18 mouse cellular contexts compared by ENCODE assay signal in genomic region chr16:62852464-62853252, GRCm38 (mm10). TPM values are rescaled to one million over a fixed set of nuclear protein-coding genes. Genes with fewer than 3 reads are reported as not detected.
DNase-seq lines count a peak whose midpoint lies in the region; ATAC-seq and TF ChIP-seq lines count a peak whose summit lies in the region.
"Had no signal": no experiment of that assay in that cellular context is flagged by ENCODE, and none has a peak within 500 bp of the region (broad histone marks: within the 10 kb centered on the region; RNA-seq: fewer than 3 reads in every experiment).

No protein-coding gene starts in this region.

- no peak overlapping the region for H3K4me2 ChIP-seq in intestine, postnatal 0 days (replicated peaks; ENCODE audit: low read depth)
- H3K4me2 ChIP-seq in intestine, embryonic 16.5 days (ENCODE audit: low read depth, low read length): no peak overlapping the region
- no peak overlapping the region for H3K4me2 ChIP-seq in embryonic facial prominence, embryonic 11.5 days (ENCODE audit: low read depth, low read length)
- H3K4me2 ChIP-seq: hindbrain, embryonic 13.5 days; neural tube, embryonic 15.5 days had no signal

- H3K4me1 ChIP-seq in intestine, postnatal 0 days (replicated peaks; ENCODE audit: control insufficient read depth, insufficient read depth, low read length): 0 out of 2 replicates have a peak, but pooled peaks cover 6% of the 10 kb centered on the region
- H3K4me1 ChIP-seq in intestine, embryonic 16.5 days (ENCODE audit: control insufficient read depth, insufficient read depth, low read length): no peaks in the 10 kb centered on the region
- H3K4me1 ChIP-seq in embryonic facial prominence, embryonic 11.5 days (ENCODE audit: control insufficient read depth, insufficient read depth, low read length): no peaks in the 10 kb centered on the region
- H3K4me1 ChIP-seq: heart, embryonic 15.5 days had no signal

- peak; percentile 18; the same call in 1 of the 2 replicates for TF ChIP-seq CTCF in intestine, postnatal 0 days (IDR thresholded peaks at IDR 0.05; ENCODE audit: low read depth)

- H3K4me3 ChIP-seq in intestine, postnatal 0 days (ENCODE audit: low read depth, low read length): no peak overlapping the region
- H3K4me3 ChIP-seq in intestine, embryonic 16.5 days (ENCODE audit: low read length): no peak overlapping the region
- H3K4me3 ChIP-seq in embryonic facial prominence, embryonic 11.5 days (ENCODE audit: low read depth, low read length): no peak overlapping the region
- H3K4me3 ChIP-seq: heart, embryonic 15.5 days; hindbrain, embryonic 13.5 days; neural tube, embryonic 15.5 days had no signal

- DNase-seq in thymus, postnatal 4 days: peak; percentile 18
- DNase-seq in thymus, postnatal 10 days (ENCODE audit: low spot score in 2 of 2): no peak
- DNase-seq in embryonic facial prominence, embryonic 11.5 days (ENCODE audit: low spot score): peak; percentile 8
- DNase-seq in yolk sac, embryonic 10.5 days (ENCODE audit: low spot score): no peak
- no peak for DNase-seq in right cerebral cortex, adult 18-20 months
- DNase-seq: adrenal gland, postnatal 14 days; cerebellum, postnatal 10 days; kidney, postnatal 10 days; lung, adult 18-20 months had no signal

- 87% methylated on average over 3 of the region's 3 CpGs for WGBS in intestine, postnatal 0 days
- WGBS in intestine, embryonic 16.5 days: 87% methylated on average over 3 of the region's 3 CpGs
- WGBS in embryonic facial prominence, embryonic 11.5 days: 80% methylated on average over 3 of the region's 3 CpGs

- no peak for ATAC-seq in intestine, postnatal 0 days
- no peak for ATAC-seq in intestine, embryonic 16.5 days
- ATAC-seq in embryonic facial prominence, embryonic 11.5 days (replicated peaks; ENCODE audit: insufficient number of reproducible peaks, low FRiP score, low TSS enrichment, low read depth): no peak
- ATAC-seq: midbrain, embryonic 16.5 days had no signal

- no peak overlapping the region for H3K9ac ChIP-seq in intestine, postnatal 0 days (ENCODE audit: low read depth, low read length)
- H3K9ac ChIP-seq in intestine, embryonic 16.5 days (ENCODE audit: low read depth, low read length): no peak overlapping the region
- H3K9ac ChIP-seq in embryonic facial prominence, embryonic 11.5 days (replicated peaks; ENCODE audit: low read length): no peak overlapping the region
- H3K9ac ChIP-seq: heart, embryonic 15.5 days; hindbrain, embryonic 13.5 days; neural tube, embryonic 15.5 days had no signal

- H3K36me3 ChIP-seq in intestine, postnatal 0 days (ENCODE audit: control insufficient read depth, insufficient read depth): no peaks in the 10 kb centered on the region
- no peaks in the 10 kb centered on the region for H3K36me3 ChIP-seq in intestine, embryonic 16.5 days (ENCODE audit: control insufficient read depth, insufficient read depth, low read length)
- H3K36me3 ChIP-seq in embryonic facial prominence, embryonic 11.5 days (replicated peaks; ENCODE audit: control insufficient read depth, insufficient read depth, low read depth, low read length): no peaks in the 10 kb centered on the region
- H3K36me3 ChIP-seq: heart, embryonic 15.5 days; hindbrain, embryonic 13.5 days; neural tube, embryonic 15.5 days had no signal

- H3K27me3 ChIP-seq in intestine, postnatal 0 days (replicated peaks; ENCODE audit: control insufficient read depth, insufficient read depth, low read length): no peaks in the 10 kb centered on the region
- no peaks in the 10 kb centered on the region for H3K27me3 ChIP-seq in intestine, embryonic 16.5 days (replicated peaks; ENCODE audit: control insufficient read depth, insufficient read depth, low read length)
- H3K27me3 ChIP-seq in embryonic facial prominence, embryonic 11.5 days (ENCODE audit: control insufficient read depth, insufficient read depth, low read length): no peaks in the 10 kb centered on the region
- H3K27me3 ChIP-seq: heart, embryonic 15.5 days; neural tube, embryonic 15.5 days had no signal

- H3K27ac ChIP-seq in intestine, postnatal 0 days (ENCODE audit: low read depth, low read length): no peak overlapping the region
- H3K27ac ChIP-seq in intestine, embryonic 16.5 days (ENCODE audit: low read length): no peak overlapping the region
- H3K27ac ChIP-seq in embryonic facial prominence, embryonic 11.5 days (replicated peaks; ENCODE audit: low read depth, low read length): no peak overlapping the region
- H3K27ac ChIP-seq: hindbrain, embryonic 13.5 days; macrophage; neural tube, embryonic 15.5 days had no signal

- H3K9me3 ChIP-seq in intestine, postnatal 0 days (ENCODE audit: control insufficient read depth): no peaks in the 10 kb centered on the region
- H3K9me3 ChIP-seq in intestine, embryonic 16.5 days (ENCODE audit: control insufficient read depth, low read length): no peaks in the 10 kb centered on the region
- H3K9me3 ChIP-seq in embryonic facial prominence, embryonic 11.5 days (replicated peaks; ENCODE audit: control insufficient read depth, low read length): no peaks in the 10 kb centered on the region
- H3K9me3 ChIP-seq: heart, embryonic 15.5 days; hindbrain, embryonic 13.5 days; neural tube, embryonic 15.5 days had no signal

RNA-seq across cellular contexts. Expression of gene Pros1, which starts 1.4 kb away (rescaled TPM):
- 30.2 and 31.6 TPM in 2 replicates for polyA plus RNA-seq in intestine, postnatal 0 days (2015; fragmentation: Nextera tagmentation; extraction: Ambion mirVana)
- 28.9 and 30.2 TPM in 2 replicates for polyA plus RNA-seq in intestine, embryonic 16.5 days (2015; fragmentation: Nextera tagmentation; extraction: Ambion mirVana)
- 24.1 and 26.1 TPM in 2 replicates for polyA plus RNA-seq in embryonic facial prominence, embryonic 11.5 days (2014; fragmentation: Nextera tagmentation; extraction: Ambion mirVana)

RNA-seq across cellular contexts. Expression of gene Arl13b, which starts 5.8 kb away (rescaled TPM):
- 9.8 and 10.0 TPM in 2 replicates for polyA plus RNA-seq in intestine, postnatal 0 days (2015; fragmentation: Nextera tagmentation; extraction: Ambion mirVana)
- 11.4 and 11.8 TPM in 2 replicates for polyA plus RNA-seq in intestine, embryonic 16.5 days (2015; fragmentation: Nextera tagmentation; extraction: Ambion mirVana)
- polyA plus RNA-seq in embryonic facial prominence, embryonic 11.5 days (2014; fragmentation: Nextera tagmentation; extraction: Ambion mirVana): 19.9 and 22.6 TPM in 2 replicates

RNA-seq across cellular contexts. Expression of gene Stx19, which starts 38.2 kb away (rescaled TPM):
- polyA plus RNA-seq in intestine, postnatal 0 days (2015; fragmentation: Nextera tagmentation; extraction: Ambion mirVana): 0.18 and 0.35 TPM in 2 replicates
- polyA plus RNA-seq in intestine, embryonic 16.5 days (2015; fragmentation: Nextera tagmentation; extraction: Ambion mirVana): 0.38 and 0.45 TPM in 2 replicates
- 0.31 and 0.40 TPM in 2 replicates for polyA plus RNA-seq in embryonic facial prominence, embryonic 11.5 days (2014; fragmentation: Nextera tagmentation; extraction: Ambion mirVana)
- polyA plus RNA-seq: macrophage; spleen, adult 2 months; testis, adult 2 months had no signal

Comparison
In these comparisons a context has a peak if more than half of its experiments do, and no peak if none do; other contexts are left out.
1. DNase-seq: peak in thymus, postnatal 4 days (single experiment) and embryonic facial prominence, embryonic 11.5 days (single experiment); none in thymus, postnatal 10 days (0 of 2), yolk sac, embryonic 10.5 days (single experiment) and right cerebral cortex, adult 18-20 months (single experiment).